Mouse (Mus musculus) limb, embryonic 14.5 days (tissue): ENCODE measurements around the gene Ezh2. TPM values are rescaled to one million over a fixed set of nuclear protein-coding genes. Genes with fewer than 3 reads are reported as not detected.
"Not testable (repeated sequence)": the region's sequence is repeated elsewhere in the genome, so short reads cannot be mapped to it uniquely, and the experiment has no call there.

Source experiments
- ATAC-seq: fragments of 200-750 bp; cut with Nextera tagmentation; 2 replicates; pipeline ENCODE4 v1.8.0; 2017; ENCODE audit warnings: low read depth, moderate number of reproducible peaks, moderate TSS enrichment; ENCODE audit not compliant: low FRiP score
- DNase-seq: peaks from one replicate; pipeline ENCODE4 v3.0.0-alpha.2; 2015; ENCODE audit warnings: low spot score
- H3K27ac ChIP-seq: fragments of 300-500 bp; sonication (generic); replicated peaks from 2 replicates; pipeline ENCODE4 v1.5.1; 2014; ENCODE audit warnings: low read depth, mild to moderate bottlenecking, low read length, moderate library complexity, mixed read lengths
- H3K27me3 ChIP-seq: fragments of 300-500 bp; sonication (generic); 2 replicates; pipeline ENCODE4 v1.6.1; 2014; ENCODE audit warnings: low read length, mixed read lengths; ENCODE audit not compliant: control insufficient read depth, insufficient read depth
- H3K36me3 ChIP-seq: fragments of 300-500 bp; sonication (generic); 2 replicates; pipeline ENCODE4 v1.6.1; 2014; ENCODE audit warnings: mild to moderate bottlenecking, low read length, moderate library complexity, mixed read lengths; ENCODE audit not compliant: control insufficient read depth, insufficient read depth
- H3K4me1 ChIP-seq: fragments of 300-500 bp; sonication (generic); 2 replicates; pipeline ENCODE4 v1.6.1; 2014; ENCODE audit warnings: antibody characterized with exemption, low read length, mixed read lengths; ENCODE audit not compliant: control insufficient read depth, insufficient read depth
- H3K4me2 ChIP-seq: fragments of 300-500 bp; sonication (generic); replicated peaks from 2 replicates; pipeline ENCODE4 v1.6.1; 2014; ENCODE audit warnings: low read depth, mild to moderate bottlenecking, low read length, moderate library complexity; ENCODE audit not compliant: severe bottlenecking
- H3K4me3 ChIP-seq: fragments of 300-500 bp; sonication (generic); replicated peaks from 2 replicates; pipeline ENCODE4 v1.5.1; 2014; ENCODE audit warnings: low read length
- H3K9ac ChIP-seq: fragments of 300-500 bp; sonication (generic); 2 replicates; pipeline ENCODE4 v1.6.1; 2014; ENCODE audit warnings: mild to moderate bottlenecking, low read depth, low read length, moderate library complexity; ENCODE audit not compliant: severe bottlenecking
- H3K9me3 ChIP-seq: fragments of 300-500 bp; sonication (generic); 2 replicates; pipeline ENCODE4 v1.6.1; 2016; ENCODE audit warnings: low read length; ENCODE audit not compliant: control insufficient read depth
- POLR2A ChIP-seq: fragments of 200-500 bp; IDR thresholded peaks from 2 replicates; pipeline ENCODE4 v1.8.0; 2012; ENCODE audit warnings: inconsistent platforms, mild to moderate bottlenecking, moderate library complexity, borderline replicate concordance; ENCODE audit not compliant: insufficient read depth, insufficient read length; ENCODE audit errors: extremely low read depth
- WGBS: fragments of 180-500 bp; shearing (Covaris S2); extraction: QIAGEN DNeasy Blood & Tissue Kit; methylation state at CpG from one replicate; pipeline ENCODE4 v1.1.7; 2014; 5-methylcytosine and 5-hydroxymethylcytosine counted together
- polyA plus RNA-seq, 2 experiments: library from polyadenylated mRNA; depleted of rRNA in 1 of 2; stranded (reverse) in 1 of 2; unstranded in 1 of 2; fragments of >200 nt; fragmentation: Nextera tagmentation in 1 of 2; extraction: Ambion mirVana in 1 of 2; gene quantifications; 2 replicates each; pipeline versions ENCODE4 v1.2.1 to v1.2.3; 2012 to 2014

Ezh2 gene
- polyA plus RNA-seq, 2 experiments, result 81.0 to 153 TPM

- no peaks in the 10 kb centered on the region for H3K9me3 ChIP-seq
- H3K9ac ChIP-seq, result no peak overlapping the region
- H3K36me3 ChIP-seq, result no peaks in the 10 kb centered on the region
- no peak overlapping the region for H3K4me2 ChIP-seq
- no peak for TF ChIP-seq POLR2A
- H3K27me3 ChIP-seq, result no peaks in the 10 kb centered on the region
- ATAC-seq, result no peak
- DNase-seq, result no peak
- H3K4me3 ChIP-seq, result no peak overlapping the region
- no peak overlapping the region for H3K27ac ChIP-seq
- 35% methylated on average over 3 of the region's 3 CpGs for WGBS
- H3K4me1 ChIP-seq, result no peaks in the 10 kb centered on the region
Measured at GRCm38 (mm10) chr6:47627978-47628377, 32.8 kb upstream of the Ezh2 start.

GRCm38 (mm10) chr6:47626976-47627375, 31.8 kb upstream of the Ezh2 start:
- H3K9me3 ChIP-seq, H3K4me3 ChIP-seq, H3K27ac ChIP-seq, H3K27me3 ChIP-seq, ATAC-seq, H3K4me1 ChIP-seq, H3K36me3 ChIP-seq, H3K4me2 ChIP-seq, DNase-seq, H3K9ac ChIP-seq: not testable (repeated sequence)
- 90% methylated on average over 3 of the region's 3 CpGs for WGBS

DNA sequence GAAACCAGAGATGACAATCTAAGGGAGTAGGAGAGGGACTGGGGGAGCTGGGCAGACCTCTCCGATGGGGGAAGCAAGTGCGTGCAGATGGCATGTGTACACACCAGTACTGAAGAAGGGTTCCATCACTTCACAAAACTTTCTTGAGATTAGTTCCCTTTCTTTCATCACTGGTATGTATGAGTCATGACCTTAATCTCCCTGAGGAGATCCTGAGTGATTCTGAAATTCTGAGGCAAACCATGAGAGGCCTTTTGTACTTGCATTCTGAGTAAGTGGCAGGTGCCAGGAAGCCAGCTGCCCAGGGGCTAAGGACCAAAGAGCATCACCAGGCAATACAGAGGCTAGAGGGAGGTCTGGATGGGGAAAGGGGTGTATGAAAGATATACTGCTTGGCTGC, 25.9 kb upstream of the Ezh2 start:
- H3K27ac ChIP-seq, result no peak overlapping the region
- H3K9ac ChIP-seq, result no peak overlapping the region
- no peaks in the 10 kb centered on the region for H3K27me3 ChIP-seq

DNA sequence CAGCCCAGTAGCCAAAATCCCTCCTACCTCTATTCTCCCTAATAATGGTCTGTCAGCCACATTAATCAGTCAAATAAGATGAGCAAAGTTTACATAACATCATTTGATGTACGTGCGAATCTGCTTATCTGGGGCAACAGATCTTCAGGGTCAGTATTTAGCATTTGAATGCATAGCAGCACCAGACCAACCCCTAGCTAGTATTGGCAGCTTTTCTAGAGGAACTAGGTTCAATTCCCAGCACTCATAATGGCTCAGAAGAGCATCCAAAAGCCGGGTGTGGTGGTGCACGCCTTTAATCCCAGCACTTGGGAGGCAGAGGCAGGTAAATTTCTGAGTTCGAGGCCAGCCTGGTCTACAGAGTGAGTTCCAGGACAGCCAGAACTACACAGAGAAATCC, 13.2 kb upstream of the Ezh2 start:
- H3K9me3 ChIP-seq, H3K4me2 ChIP-seq, H3K4me1 ChIP-seq, H3K36me3 ChIP-seq, H3K27ac ChIP-seq, H3K4me3 ChIP-seq, H3K27me3 ChIP-seq, DNase-seq, ATAC-seq, H3K9ac ChIP-seq: not testable (repeated sequence)
- WGBS, result 59% methylated on average over 5 of the region's 5 CpGs

More for the DNA sequence above, 25.9 kb upstream of the Ezh2 start:
- H3K9me3 ChIP-seq, result no peaks in the 10 kb centered on the region
- H3K4me3 ChIP-seq, result no peak overlapping the region
- no peak overlapping the region for H3K4me2 ChIP-seq
- no peaks in the 10 kb centered on the region for H3K4me1 ChIP-seq
- no peak for TF ChIP-seq POLR2A
- no peak for DNase-seq
- H3K36me3 ChIP-seq, result no peaks in the 10 kb centered on the region
- WGBS, result 75% methylated on average over 2 of the region's 2 CpGs
- no peak for ATAC-seq

- Histone ChIP-seq H3K4me1 (no peaks in the 10 kb centered on the region), H3K27me3 (no peaks in the 10 kb centered on the region), H3K9me3 (no peaks in the 10 kb centered on the region), H3K4me2 (no peak overlapping the region), H3K4me3 (no peak overlapping the region), H3K27ac (no peak overlapping the region), H3K36me3 (no peaks in the 10 kb centered on the region), H3K9ac (no peak overlapping the region)
- TF ChIP-seq POLR2A, result no peak
- WGBS, result 75% methylated on average over 1 of the region's 1 CpGs
- DNase-seq (no peak), ATAC-seq (no peak)
Measured at GRCm38 (mm10) chr6:47601931-47602330, 6.8 kb upstream of the Ezh2 start.

- WGBS, result 2% methylated on average over 6 of the region's 6 CpGs
- peak overlapping the region; percentile 99 for H3K9ac ChIP-seq
- peak overlapping the region; percentile 99 for H3K27ac ChIP-seq
- no peaks in the 10 kb centered on the region for H3K9me3 ChIP-seq
- peak overlapping the region; percentile 73 for H3K4me2 ChIP-seq
- DNase-seq, result peak; percentile 33
- H3K36me3 ChIP-seq, result no peaks in the 10 kb centered on the region
- ATAC-seq, result no peak
- peaks cover 9% of the 10 kb centered on the region for H3K4me1 ChIP-seq
- H3K27me3 ChIP-seq, result no peaks in the 10 kb centered on the region
- peak overlapping the region; percentile 89 for H3K4me3 ChIP-seq
- no peak for TF ChIP-seq POLR2A
Measured at GRCm38 (mm10) chr6:47595696-47596095, 555 bp upstream of the Ezh2 start.
